Mouse (Mus musculus): ENCODE data around the gene Lyst.

GRCm38 (mm10) chr13:13777052-13777451, 186.9 kb downstream of the Lyst start:
- no peak for TF ChIP-seq POLR2A (IDR thresholded peaks at IDR 0.05; ENCODE audit: low read depth, low read length)
- TF ChIP-seq CTCF (IDR thresholded peaks at IDR 0.05; ENCODE audit: borderline replicate concordance, insufficient read depth, low read length): no peak

Measured in embryonic fibroblast, embryonic 13.5 days (primary cell).